Mouse (Mus musculus) spleen, postnatal 36 days (tissue): ENCODE results near the gene Rpl3.
"Not testable (repeated sequence)": the region's sequence is repeated elsewhere in the genome, so short reads cannot be mapped to it uniquely, and the experiment has no call there.

Experiments
- DNase-seq, 2 experiments: peaks; one replicate each; pipeline ENCODE4 v3.0.0; 2022; ENCODE audit warnings: low spot score in 2 of 2, mixed read lengths in 1 of 2

The Rpl3 gene

GRCm38 (mm10) chr15:80091121-80091955, at the start of gene Rpl3, which contains the start of gene Syngr1:
Gene Rpl3 (minus strand): TSS chr15:80091868.
Gene Syngr1 (plus strand): TSS chr15:80091334.
- DNase-seq: peak; percentile 63 to 67

- no peak for DNase-seq
Measured at GRCm38 (mm10) chr15:80140878-80141277, 49.2 kb upstream of the Rpl3 start.

- no peak for DNase-seq
Measured at GRCm38 (mm10) chr15:80140302-80140701, 48.6 kb upstream of the Rpl3 start.

GRCm38 (mm10) chr15:80137945-80138791, 46.5 kb upstream of the Rpl3 start:
- DNase-seq: no peak

- no peak for DNase-seq
Measured at GRCm38 (mm10) chr15:80136645-80137044, 45.0 kb upstream of the Rpl3 start.

- DNase-seq: no peak
Measured at GRCm38 (mm10) chr15:80135499-80135898, 43.8 kb upstream of the Rpl3 start.

GRCm38 (mm10) chr15:80134450-80134847, 42.8 kb upstream of the Rpl3 start:
- no peak for DNase-seq

- DNase-seq: peak; percentile 27 to 44
Measured at GRCm38 (mm10) chr15:80133682-80134449, 42.2 kb upstream of the Rpl3 start.

GRCm38 (mm10) chr15:80132993-80133586, 41.4 kb upstream of the Rpl3 start, which contains the start of gene Tab1:
Gene Tab1 (plus strand): TSS chr15:80133127.
- DNase-seq: peak; percentile 89

GRCm38 (mm10) chr15:80132452-80132851, 40.8 kb upstream of the Rpl3 start:
- no peak for DNase-seq

- no peak for DNase-seq
Measured at GRCm38 (mm10) chr15:80131421-80131820, 39.8 kb upstream of the Rpl3 start.

GRCm38 (mm10) chr15:80130689-80131088, 39.0 kb upstream of the Rpl3 start:
- DNase-seq: peak; percentile 35 to 63

GRCm38 (mm10) chr15:80129982-80130381, 38.3 kb upstream of the Rpl3 start:
- DNase-seq: no peak

- DNase-seq: no peak
Measured at GRCm38 (mm10) chr15:80127191-80127590, 35.5 kb upstream of the Rpl3 start.

- no peak for DNase-seq
Measured at GRCm38 (mm10) chr15:80124651-80125050, 33.0 kb upstream of the Rpl3 start.

GRCm38 (mm10) chr15:80122431-80122830, 30.8 kb upstream of the Rpl3 start:
- not testable (repeated sequence) for DNase-seq

GRCm38 (mm10) chr15:80121721-80122325, 30.2 kb upstream of the Rpl3 start:
- no peak for DNase-seq

- no peak for DNase-seq
Measured at GRCm38 (mm10) chr15:80119076-80119475, 27.4 kb upstream of the Rpl3 start.

GRCm38 (mm10) chr15:80117154-80117553, 25.5 kb upstream of the Rpl3 start:
- no peak for DNase-seq

GRCm38 (mm10) chr15:80115866-80116794, 24.5 kb upstream of the Rpl3 start:
- no peak for DNase-seq
